Mouse (Mus musculus): ENCODE measurements around the gene Gm10181. TPM values are rescaled to one million over a fixed set of nuclear protein-coding genes. Genes with fewer than 3 reads are reported as not detected.

Gene Gm10181
- total RNA-seq, 2 experiments from 2014 or later: not detected

Other genes starting within 250 kb of the Gm10181 start
- gene Herpud2, start 62.4 kb downstream of the Gm10181 start, total RNA-seq (2021): 10 to 100 TPM; 45.8 to 49.3 TPM
- 100 to 1,000 TPM; 157 to 170 TPM for gene Sept7, start 163.0 kb downstream of the Gm10181 start, total RNA-seq (2021)

Data from gastrocnemius, postnatal 4 days (tissue).